Mouse (Mus musculus): Measurements from ENCODE around the gene Kctd6.

GRCm38 (mm10) chr14:8255076-8255729, 41.3 kb downstream of the Kctd6 start:
- TF ChIP-seq POLR2A (IDR thresholded peaks at IDR 0.05; ENCODE audit: insufficient read depth, low read depth, low read length): no peak
- TF ChIP-seq CTCF (IDR thresholded peaks at IDR 0.05; ENCODE audit: insufficient read depth, low read depth, low read length): no peak
